In the genomic region with DNA sequence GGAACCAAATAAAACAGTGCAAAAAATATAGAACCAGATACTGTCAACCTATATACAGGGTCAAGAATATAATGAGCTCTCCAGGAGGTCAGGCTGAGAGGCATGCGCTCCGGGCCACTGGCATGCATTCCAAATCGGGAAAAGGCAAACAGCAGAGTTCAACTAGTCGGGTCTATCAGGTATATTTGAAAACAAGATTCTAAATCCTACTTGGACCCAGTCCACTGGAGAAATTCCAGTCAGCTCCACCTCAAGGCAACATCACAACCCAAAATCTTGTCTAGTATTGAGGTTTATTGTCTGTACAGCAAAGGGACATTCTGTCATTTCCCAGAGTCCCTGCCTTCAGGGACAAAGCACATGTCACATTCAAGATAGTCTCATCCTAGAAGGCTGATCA, we compare ENCODE assay signal across 23 mouse cellular contexts.
DNase-seq lines count a peak whose midpoint lies in the region; ATAC-seq lines count a peak whose summit lies in the region.
"Had no signal": no experiment of that assay in that cellular context is flagged by ENCODE, and none has a peak within 500 bp of the region (broad histone marks: within the 10 kb centered on the region; RNA-seq: fewer than 3 reads in every experiment).

No protein-coding gene starts in this region.

- no peaks in the 10 kb centered on the region for H3K36me3 ChIP-seq in liver, embryonic 12.5 days
- no peaks in the 10 kb centered on the region for H3K36me3 ChIP-seq in liver, embryonic 16.5 days (ENCODE audit: control insufficient read depth, insufficient read depth)
- H3K36me3 ChIP-seq: embryonic facial prominence, embryonic 12.5 days; embryonic facial prominence, embryonic 15.5 days; G1E; heart, embryonic 10.5 days; heart, embryonic 13.5 days; hindbrain, embryonic 12.5 days; hindbrain, embryonic 15.5 days had no signal

- no peak overlapping the region for H3K9ac ChIP-seq in liver, embryonic 12.5 days
- no peak overlapping the region for H3K9ac ChIP-seq in liver, embryonic 16.5 days (ENCODE audit: low read depth, low read length)
- H3K9ac ChIP-seq: embryonic facial prominence, embryonic 12.5 days; embryonic facial prominence, embryonic 15.5 days; heart, embryonic 13.5 days; hindbrain, embryonic 12.5 days; hindbrain, embryonic 15.5 days had no signal

- no peak overlapping the region for H3K27ac ChIP-seq in liver, embryonic 12.5 days
- H3K27ac ChIP-seq in liver, embryonic 16.5 days (ENCODE audit: low read length) = peak overlapping the region; percentile 41
- H3K27ac ChIP-seq: embryonic facial prominence, embryonic 12.5 days; embryonic facial prominence, embryonic 15.5 days; heart, adult 2 months; heart, embryonic 10.5 days; heart, embryonic 13.5 days; hindbrain, embryonic 12.5 days; hindbrain, embryonic 15.5 days had no signal

- 64% methylated on average over 4 of the region's 4 CpGs for WGBS in liver, embryonic 12.5 days (ENCODE audit: insufficient replicate concordance)
- WGBS in liver, embryonic 16.5 days (ENCODE audit: insufficient replicate concordance) = 46% methylated on average over 4 of the region's 4 CpGs

- no peak overlapping the region for H3K4me2 ChIP-seq in liver, embryonic 12.5 days
- no peak overlapping the region for H3K4me2 ChIP-seq in liver, embryonic 16.5 days (ENCODE audit: low read depth, low read length)
- H3K4me2 ChIP-seq: embryonic facial prominence, embryonic 12.5 days; embryonic facial prominence, embryonic 15.5 days; heart, embryonic 13.5 days; hindbrain, embryonic 12.5 days; hindbrain, embryonic 15.5 days had no signal

- H3K27me3 ChIP-seq in liver, embryonic 12.5 days (replicated peaks) = no peaks in the 10 kb centered on the region
- no peaks in the 10 kb centered on the region for H3K27me3 ChIP-seq in liver, embryonic 16.5 days (ENCODE audit: control insufficient read depth, insufficient read depth, low read depth, low read length)
- H3K27me3 ChIP-seq: CH12.LX; embryonic facial prominence, embryonic 12.5 days; embryonic facial prominence, embryonic 15.5 days; heart, embryonic 13.5 days; hindbrain, embryonic 12.5 days; hindbrain, embryonic 15.5 days had no signal

- H3K9me3 ChIP-seq in liver, embryonic 12.5 days (replicated peaks) = no peaks in the 10 kb centered on the region
- no peaks in the 10 kb centered on the region for H3K9me3 ChIP-seq in liver, embryonic 16.5 days (replicated peaks; ENCODE audit: control insufficient read depth, low read length)
- H3K9me3 ChIP-seq: embryonic facial prominence, embryonic 12.5 days; embryonic facial prominence, embryonic 15.5 days; heart, embryonic 10.5 days; heart, embryonic 13.5 days; hindbrain, embryonic 12.5 days; hindbrain, embryonic 15.5 days had no signal

- no peak overlapping the region for H3K4me3 ChIP-seq in liver, embryonic 12.5 days
- no peak overlapping the region for H3K4me3 ChIP-seq in liver, embryonic 16.5 days (ENCODE audit: low read depth, low read length)
- H3K4me3 ChIP-seq: embryonic facial prominence, embryonic 12.5 days; embryonic facial prominence, embryonic 15.5 days; heart, adult 2 months; heart, embryonic 10.5 days; heart, embryonic 13.5 days; hindbrain, embryonic 12.5 days; hindbrain, embryonic 15.5 days had no signal

- H3K4me1 ChIP-seq in liver, embryonic 12.5 days = no peaks in the 10 kb centered on the region
- no peaks in the 10 kb centered on the region for H3K4me1 ChIP-seq in liver, embryonic 16.5 days (ENCODE audit: control insufficient read depth, low read depth, low read length)
- H3K4me1 ChIP-seq: embryonic facial prominence, embryonic 12.5 days; embryonic facial prominence, embryonic 15.5 days; heart, embryonic 10.5 days; heart, embryonic 13.5 days; hindbrain, embryonic 12.5 days; hindbrain, embryonic 15.5 days had no signal

- peak; percentile 23 for DNase-seq in cerebellum, adult 9-10 months
- no peak for DNase-seq in cerebellum, postnatal 4 days (ENCODE audit: low spot score in 2 of 2)
- DNase-seq in liver = peak; percentile 5
- DNase-seq in Muller cell, postnatal 12 days (ENCODE audit: inconsistent ontology term) = no peak
- DNase-seq: adrenal gland, adult 2 months; adrenal gland, postnatal 36 days; B cell, adult 2 months; cerebellum, postnatal 14 days; gastrocnemius, postnatal 25 days; heart, adult 2 months; heart, postnatal 14 days had no signal

- no peak for ATAC-seq in liver, embryonic 12.5 days
- ATAC-seq in liver, embryonic 16.5 days (ENCODE audit: low read depth) = no peak
- ATAC-seq: forebrain, embryonic 14.5 days; intestine, postnatal 0 days had no signal

Comparison
In these comparisons a context has a peak if more than half of its experiments do, and no peak if none do; other contexts are left out.
1. DNase-seq: peak in cerebellum, adult 9-10 months (single experiment) and liver (single experiment); none in cerebellum, postnatal 4 days (0 of 2) and Muller cell, postnatal 12 days (single experiment).